Mouse (Mus musculus) lung, postnatal 25 days (tissue): ENCODE measurements around the gene Zbtb37.
A peak's percentile ranks its signal among the peaks of the same experiment; 100 is the strongest.

ENCODE experiments used
- DNase-seq: peaks from one replicate; pipeline ENCODE4 v3.0.0; 2022; ENCODE audit warnings: low spot score

The Zbtb37 gene

GRCm38 (mm10) chr1:161034435-161035280, at the start of gene Zbtb37:
Gene Zbtb37, minus strand, starts transcription at chr1:161034849.
- peak; percentile 99 for DNase-seq

DNA sequence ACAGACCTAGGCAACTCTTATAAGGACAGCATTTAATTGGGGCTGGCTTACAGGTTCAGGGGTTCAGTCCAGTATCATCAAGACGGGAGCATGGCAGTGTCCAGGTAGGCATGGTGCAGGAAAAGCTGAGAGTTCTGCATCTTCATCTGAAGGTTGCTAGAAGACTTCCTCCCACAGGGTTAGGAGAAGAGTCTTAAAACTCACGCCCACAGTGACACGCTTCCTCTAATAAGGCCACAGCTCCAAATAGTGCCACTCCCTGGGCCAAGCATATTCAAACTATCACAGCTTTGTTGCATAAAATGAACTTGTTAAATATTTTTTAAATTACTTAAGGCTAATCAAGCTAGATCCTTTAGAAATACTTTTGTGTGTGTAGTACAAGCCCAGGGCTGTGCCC, 42.6 kb upstream of the Zbtb37 start:
- no peak for DNase-seq

- no peak for DNase-seq
Measured at GRCm38 (mm10) chr1:161076238-161076637, 41.6 kb upstream of the Zbtb37 start.

DNA sequence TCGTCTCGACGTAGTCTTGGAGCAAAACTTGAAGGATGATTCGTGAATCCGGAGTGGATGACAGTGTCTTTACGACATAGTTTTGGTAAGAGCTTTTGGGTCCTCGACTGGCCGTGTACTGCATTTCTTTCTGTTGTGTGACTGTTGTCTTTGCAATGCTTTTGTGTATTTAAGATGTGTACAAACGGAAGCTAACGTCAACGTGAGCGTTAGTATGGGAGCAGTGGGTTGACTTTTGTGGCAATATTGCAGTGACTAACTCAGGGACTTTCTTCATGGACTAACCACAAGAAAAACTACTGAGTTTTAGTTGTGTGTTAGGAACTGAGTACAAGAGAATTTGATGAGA, 36.6 kb upstream of the Zbtb37 start:
- DNase-seq, result no peak

DNA sequence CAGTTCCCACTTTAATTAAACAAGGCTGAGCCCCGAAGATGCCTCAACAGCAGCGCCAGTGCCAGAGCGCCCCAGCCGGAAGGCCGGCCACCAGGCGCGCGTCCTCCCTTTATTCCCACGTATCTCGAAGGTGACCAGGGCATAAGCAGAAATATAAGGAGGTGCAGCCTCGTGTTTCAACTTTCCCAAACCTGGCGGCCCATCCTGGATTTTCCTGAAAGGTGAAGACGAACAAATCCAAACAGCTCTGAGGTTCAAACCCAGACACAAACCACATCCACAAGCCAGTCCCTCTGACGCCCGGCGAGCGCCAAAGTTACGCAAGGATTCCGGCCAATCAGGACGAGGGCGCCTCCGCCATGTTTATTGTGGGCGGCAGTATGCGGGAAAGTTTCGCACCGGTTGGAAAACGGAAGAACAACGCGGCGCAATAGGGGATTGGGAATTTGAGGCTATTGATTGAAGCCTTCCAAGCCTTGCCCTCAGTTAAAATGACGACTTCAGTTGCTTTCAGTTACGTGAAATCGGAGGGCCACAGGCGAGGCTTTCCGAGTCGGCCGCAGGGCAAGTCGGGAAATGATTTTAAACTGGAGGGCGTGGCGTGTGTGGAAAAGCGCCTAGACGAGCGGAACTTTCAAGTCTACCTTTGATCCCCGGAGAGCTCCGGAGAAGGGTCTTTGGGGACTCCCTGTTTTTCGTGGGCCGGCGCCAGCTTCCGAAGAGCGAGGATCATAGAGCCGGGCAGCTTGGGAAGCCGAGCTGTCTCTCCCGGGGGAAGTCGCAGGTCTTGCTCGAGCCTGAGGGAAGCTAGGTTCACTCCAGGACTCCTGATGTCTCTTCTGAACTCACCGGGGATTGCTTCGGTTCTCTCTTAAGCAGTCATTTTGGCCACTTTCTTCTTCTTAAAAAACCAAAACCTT, 36.0 kb upstream of the Zbtb37 start, which contains the start of the genes Dars2 and Cenpl:
TSS of gene Dars2 (minus strand) at position 307 of the 920 bp plus-strand sequence.
TSS of gene Cenpl (plus strand) at position 362 of the 920 bp plus-strand sequence.
- peak; percentile 98 for DNase-seq

DNA sequence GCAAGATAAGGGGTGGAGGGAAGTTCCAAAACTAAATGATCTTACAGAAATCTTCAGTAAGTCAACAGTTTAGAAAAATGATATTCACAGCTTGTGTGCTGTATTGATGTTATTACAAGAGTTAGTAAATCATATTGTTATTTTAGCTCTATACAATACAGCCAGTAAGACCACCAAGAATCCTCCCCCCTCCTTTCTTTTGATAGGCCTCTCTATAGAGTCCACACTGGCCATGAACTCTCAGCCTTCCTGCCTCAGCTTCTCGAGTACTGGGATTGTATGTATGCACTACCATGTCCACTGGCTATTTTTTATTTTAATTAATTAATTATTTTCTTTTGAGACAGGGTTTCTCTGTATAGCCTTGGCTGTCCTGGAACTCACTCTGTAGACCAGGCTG, 28.7 kb upstream of the Zbtb37 start:
- DNase-seq, result no peak

GRCm38 (mm10) chr1:161057164-161057563, 22.5 kb upstream of the Zbtb37 start:
- DNase-seq, result no peak

DNA sequence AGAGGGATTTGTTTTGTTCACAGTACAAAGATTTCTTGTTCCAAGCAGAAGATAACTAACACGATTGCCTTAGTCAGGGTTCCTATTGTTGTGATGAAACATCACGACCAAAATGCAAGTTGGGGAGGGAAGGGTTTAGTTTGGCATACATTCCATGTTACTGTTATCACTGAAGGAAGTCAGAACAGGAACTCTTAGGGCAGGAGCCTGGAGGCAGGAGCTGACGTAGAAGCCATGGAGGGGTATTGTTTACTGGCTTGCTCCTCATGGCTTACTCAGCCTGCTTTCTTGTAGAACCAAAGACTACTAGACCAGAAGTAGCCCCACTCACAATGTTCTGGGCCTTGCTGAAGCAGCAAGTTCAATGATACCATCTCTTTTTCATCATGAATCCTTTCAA, 12.3 kb upstream of the Zbtb37 start:
- DNase-seq, result no peak

GRCm38 (mm10) chr1:161041261-161042020, 6.8 kb upstream of the Zbtb37 start:
- no peak for DNase-seq

GRCm38 (mm10) chr1:161040855-161041254, 6.2 kb upstream of the Zbtb37 start:
- DNase-seq, result no peak

DNA sequence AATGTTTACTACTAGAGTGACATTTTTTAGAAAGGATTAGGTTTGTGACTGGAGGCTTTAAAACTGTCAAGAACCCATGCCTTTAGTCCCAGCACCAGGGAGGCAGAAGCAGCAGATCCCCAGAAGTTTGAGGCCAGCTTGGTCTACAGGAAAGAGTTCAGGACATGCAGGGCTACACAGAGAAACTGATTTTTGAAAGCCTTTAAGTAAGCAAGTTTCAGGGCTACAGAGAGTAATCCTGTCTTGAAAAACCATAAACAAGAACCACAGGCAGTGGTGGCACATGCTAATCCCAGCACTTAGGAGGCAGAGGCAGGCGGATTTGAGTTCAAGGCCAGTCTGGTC, 5.7 kb upstream of the Zbtb37 start:
- no peak for DNase-seq

GRCm38 (mm10) chr1:161039741-161040425, 5.2 kb upstream of the Zbtb37 start:
- DNase-seq, result no peak

- no peak for DNase-seq
Measured at GRCm38 (mm10) chr1:161038968-161039721, 4.5 kb upstream of the Zbtb37 start.

GRCm38 (mm10) chr1:161038004-161038403, 3.4 kb upstream of the Zbtb37 start:
- DNase-seq, result no peak

GRCm38 (mm10) chr1:161037599-161037998, 3.0 kb upstream of the Zbtb37 start:
- no peak for DNase-seq

DNA sequence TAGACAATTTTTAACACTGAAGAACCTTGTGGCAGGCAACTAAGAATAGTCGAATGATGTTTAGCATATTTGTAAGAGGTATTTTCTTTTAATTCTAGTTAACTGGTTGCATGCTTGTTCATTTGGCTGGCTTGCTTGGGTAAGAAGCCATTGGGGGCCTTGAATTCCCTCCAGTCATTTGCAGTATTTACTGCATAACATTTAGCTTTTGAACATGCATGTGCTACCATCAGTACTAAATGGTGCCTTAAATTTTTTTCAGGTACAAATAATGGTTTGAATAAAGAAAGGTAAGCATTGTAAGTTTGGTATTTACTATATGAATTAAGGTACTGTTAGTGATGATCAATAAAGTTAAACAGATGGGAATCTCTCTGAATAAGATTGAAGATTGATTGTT, 2.4 kb upstream of the Zbtb37 start:
- no peak for DNase-seq

- DNase-seq, result no peak
Measured at GRCm38 (mm10) chr1:161036411-161036841, 1.8 kb upstream of the Zbtb37 start.

GRCm38 (mm10) chr1:161035786-161036404, 1.2 kb upstream of the Zbtb37 start:
- peak; percentile 7 for DNase-seq

GRCm38 (mm10) chr1:161035281-161035785, 684 bp upstream of the Zbtb37 start:
- no peak for DNase-seq

DNA sequence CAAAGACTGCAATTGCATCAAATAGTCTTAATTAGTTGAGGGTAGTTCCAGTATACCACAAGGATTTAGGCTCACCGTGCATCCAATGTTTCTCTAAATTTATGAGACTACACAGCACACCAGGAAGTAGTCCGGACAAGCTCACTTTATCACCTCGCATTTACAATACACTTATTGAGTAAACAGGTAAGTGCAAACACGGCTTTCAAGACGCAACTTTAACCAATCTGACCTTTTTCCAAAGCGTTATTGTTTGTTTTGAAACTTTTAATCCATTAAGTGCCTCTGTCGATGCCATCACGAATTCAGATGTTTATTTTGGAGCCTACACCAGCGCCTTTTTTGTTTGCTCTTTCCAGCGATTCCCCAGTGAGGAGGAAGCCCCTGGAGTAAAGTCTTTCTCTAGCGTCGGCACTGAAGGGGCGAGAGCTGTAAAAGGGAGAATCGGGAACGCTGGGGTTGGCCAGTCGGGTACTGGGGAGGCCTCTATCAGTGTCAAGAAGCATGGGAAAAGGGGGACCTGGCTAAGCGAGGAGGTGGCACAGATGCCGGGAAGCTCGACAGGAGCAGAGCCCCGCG, 704 bp downstream of the Zbtb37 start:
- peak; percentile 5 for DNase-seq
